Mouse (Mus musculus): ENCODE results near the gene Stat5a. TPM values are rescaled to one million over a fixed set of nuclear protein-coding genes. Genes with fewer than 3 reads are reported as not detected.

Stat5a gene
- polyA plus RNA-seq, 1 experiment from 2014 or later = 1.6 TPM

DNA sequence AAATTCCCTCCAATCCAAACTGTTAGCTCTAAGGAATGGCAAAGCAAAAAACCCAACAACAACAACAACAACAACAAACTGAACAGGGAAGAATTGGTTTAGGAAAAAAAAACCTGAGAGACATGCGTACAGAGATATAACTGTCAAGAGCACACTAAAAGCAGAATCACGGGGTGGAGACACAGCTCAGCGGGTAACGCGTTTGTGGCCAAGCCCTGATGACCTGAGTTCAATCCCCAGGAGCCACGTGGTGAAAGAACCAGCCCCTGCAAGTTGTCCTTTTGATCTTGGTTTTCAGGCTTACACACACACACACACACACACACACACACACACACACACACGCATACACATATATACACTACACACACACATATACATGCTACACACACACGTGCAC lies 40.1 kb upstream of the Stat5a start:
- H3K27ac ChIP-seq (replicated peaks; ENCODE audit: low read depth, low read length) = no peak overlapping the region
- no peak overlapping the region for H3K4me2 ChIP-seq (ENCODE audit: low read depth, low read length)
- no peaks in the 10 kb centered on the region for H3K27me3 ChIP-seq (ENCODE audit: control insufficient read depth, insufficient read depth, low read length)
- ATAC-seq (replicated peaks; ENCODE audit: insufficient number of reproducible peaks, low FRiP score, low TSS enrichment, low read depth) = no peak
- 85% methylated on average over 8 of the region's 8 CpGs for WGBS
- H3K9me3 ChIP-seq (replicated peaks; ENCODE audit: control insufficient read depth, low read length) = no peaks in the 10 kb centered on the region
- H3K9ac ChIP-seq (replicated peaks; ENCODE audit: low read length) = no peak overlapping the region
- no peaks in the 10 kb centered on the region; the same call in 1 of the 2 replicates for H3K4me1 ChIP-seq (ENCODE audit: control insufficient read depth, insufficient read depth, low read length)
- DNase-seq (ENCODE audit: low spot score) = no peak
- no peaks in the 10 kb centered on the region for H3K36me3 ChIP-seq (replicated peaks; ENCODE audit: control insufficient read depth, insufficient read depth, low read depth, low read length)
- H3K4me3 ChIP-seq (ENCODE audit: low read depth, low read length) = no peak overlapping the region

DNA sequence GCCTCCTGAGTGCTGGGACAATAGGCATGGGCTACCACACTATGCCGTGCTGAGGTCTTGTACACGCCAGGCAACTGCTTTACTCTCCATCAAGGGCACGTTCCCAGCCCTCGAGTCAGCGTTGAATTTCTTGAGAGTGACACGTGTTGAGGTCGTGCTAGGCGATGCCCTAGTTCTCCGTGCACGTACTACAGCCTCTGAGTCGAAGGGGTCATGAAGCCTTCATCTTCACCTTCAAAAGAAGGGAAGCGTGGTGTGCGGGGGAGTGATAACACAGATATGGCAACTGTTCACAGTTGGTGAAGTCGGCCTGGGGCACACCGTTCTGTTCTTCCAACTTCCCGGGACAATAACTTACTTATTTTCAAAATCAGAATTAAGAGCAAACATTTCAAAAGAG lies 39.5 kb upstream of the Stat5a start:
- H3K27me3 ChIP-seq (ENCODE audit: control insufficient read depth, insufficient read depth, low read length) = no peaks in the 10 kb centered on the region
- H3K9ac ChIP-seq (replicated peaks; ENCODE audit: low read length) = no peak overlapping the region
- WGBS = 71% methylated on average over 16 of the region's 16 CpGs
- no peak overlapping the region for H3K4me3 ChIP-seq (ENCODE audit: low read depth, low read length)
- no peaks in the 10 kb centered on the region for H3K9me3 ChIP-seq (replicated peaks; ENCODE audit: control insufficient read depth, low read length)
- no peak overlapping the region for H3K27ac ChIP-seq (replicated peaks; ENCODE audit: low read depth, low read length)
- no peaks in the 10 kb centered on the region; the same call in 1 of the 2 replicates for H3K4me1 ChIP-seq (ENCODE audit: control insufficient read depth, insufficient read depth, low read length)
- no peak for DNase-seq (ENCODE audit: low spot score)
- no peaks in the 10 kb centered on the region for H3K36me3 ChIP-seq (replicated peaks; ENCODE audit: control insufficient read depth, insufficient read depth, low read depth, low read length)
- H3K4me2 ChIP-seq (ENCODE audit: low read depth, low read length) = no peak overlapping the region
- ATAC-seq (replicated peaks; ENCODE audit: insufficient number of reproducible peaks, low FRiP score, low TSS enrichment, low read depth) = no peak

DNA sequence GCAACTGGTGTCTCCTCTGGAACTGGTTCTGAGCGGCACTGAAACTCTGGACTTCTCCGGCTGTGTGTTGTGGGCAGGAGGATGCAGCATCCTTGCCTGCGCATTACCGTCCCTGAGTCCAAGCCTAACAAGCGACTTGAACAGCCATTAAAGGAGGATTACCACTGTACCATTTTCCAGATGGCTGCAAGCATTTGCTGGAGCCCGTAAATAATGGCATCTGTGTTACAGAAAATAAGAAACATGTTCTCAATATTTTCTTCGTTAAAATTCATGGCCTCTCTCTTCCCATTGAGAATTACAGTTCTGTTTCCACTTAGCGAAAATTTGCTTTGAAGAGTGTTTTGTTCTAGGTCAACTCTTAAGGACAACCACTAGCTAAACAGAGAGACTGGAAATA lies 39.1 kb upstream of the Stat5a start:
- no peak overlapping the region for H3K4me2 ChIP-seq (ENCODE audit: low read depth, low read length)
- ATAC-seq (replicated peaks; ENCODE audit: insufficient number of reproducible peaks, low FRiP score, low TSS enrichment, low read depth) = no peak
- H3K9me3 ChIP-seq (replicated peaks; ENCODE audit: control insufficient read depth, low read length) = no peaks in the 10 kb centered on the region
- no peak overlapping the region for H3K27ac ChIP-seq (replicated peaks; ENCODE audit: low read depth, low read length)
- no peaks in the 10 kb centered on the region; the same call in 1 of the 2 replicates for H3K4me1 ChIP-seq (ENCODE audit: control insufficient read depth, insufficient read depth, low read length)
- no peaks in the 10 kb centered on the region for H3K36me3 ChIP-seq (replicated peaks; ENCODE audit: control insufficient read depth, insufficient read depth, low read depth, low read length)
- WGBS = 52% methylated on average over 8 of the region's 8 CpGs
- peak; percentile 85 for DNase-seq (ENCODE audit: low spot score)
- no peaks in the 10 kb centered on the region for H3K27me3 ChIP-seq (ENCODE audit: control insufficient read depth, insufficient read depth, low read length)
- H3K9ac ChIP-seq (replicated peaks; ENCODE audit: low read length) = no peak overlapping the region
- no peak overlapping the region for H3K4me3 ChIP-seq (ENCODE audit: low read depth, low read length)

DNA sequence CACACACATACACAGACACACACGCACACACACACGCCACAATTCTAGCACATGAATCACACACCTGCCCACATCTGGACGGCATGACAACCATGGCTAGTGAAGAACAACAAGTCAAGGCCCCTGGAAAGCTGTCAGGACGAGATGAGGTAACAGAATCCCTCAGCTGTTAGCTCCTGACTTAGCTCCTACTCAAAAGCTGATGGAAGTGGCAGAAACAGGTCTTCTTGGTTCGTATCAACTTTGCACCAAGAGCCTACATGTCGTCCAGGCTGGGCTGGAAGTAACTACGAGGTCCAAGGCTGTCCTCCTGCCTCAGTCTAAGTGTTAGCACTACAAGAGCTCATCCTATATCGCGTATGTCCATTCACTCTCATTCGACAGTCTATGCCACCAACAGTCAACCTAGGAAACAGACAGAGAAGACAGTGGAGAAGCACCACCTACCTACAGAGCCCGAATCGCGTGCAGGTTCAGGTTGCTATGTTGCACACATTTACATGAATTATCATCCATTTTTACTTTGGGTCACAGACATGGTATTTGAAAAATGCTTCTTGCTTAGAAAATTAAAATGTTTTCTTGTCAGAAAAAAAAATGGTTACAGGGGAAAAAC lies 37.4 kb upstream of the Stat5a start:
- Histone ChIP-seq H3K27ac (replicated peaks; ENCODE audit: low read depth, low read length) (no peak overlapping the region), H3K27me3 (ENCODE audit: control insufficient read depth, insufficient read depth, low read length) (no peaks in the 10 kb centered on the region), H3K4me1 (ENCODE audit: control insufficient read depth, insufficient read depth, low read length) (no peaks in the 10 kb centered on the region; the same call in 1 of the 2 replicates), H3K9ac (replicated peaks; ENCODE audit: low read length) (no peak overlapping the region), H3K36me3 (replicated peaks; ENCODE audit: control insufficient read depth, insufficient read depth, low read depth, low read length) (no peaks in the 10 kb centered on the region), H3K9me3 (replicated peaks; ENCODE audit: control insufficient read depth, low read length) (no peaks in the 10 kb centered on the region), H3K4me3 (ENCODE audit: low read depth, low read length) (no peak overlapping the region), H3K4me2 (ENCODE audit: low read depth, low read length) (no peak overlapping the region)
- ATAC-seq (replicated peaks; ENCODE audit: insufficient number of reproducible peaks, low FRiP score, low TSS enrichment, low read depth) (no peak), DNase-seq (ENCODE audit: low spot score) (no peak)
- 89% methylated on average over 13 of the region's 13 CpGs for WGBS

DNA sequence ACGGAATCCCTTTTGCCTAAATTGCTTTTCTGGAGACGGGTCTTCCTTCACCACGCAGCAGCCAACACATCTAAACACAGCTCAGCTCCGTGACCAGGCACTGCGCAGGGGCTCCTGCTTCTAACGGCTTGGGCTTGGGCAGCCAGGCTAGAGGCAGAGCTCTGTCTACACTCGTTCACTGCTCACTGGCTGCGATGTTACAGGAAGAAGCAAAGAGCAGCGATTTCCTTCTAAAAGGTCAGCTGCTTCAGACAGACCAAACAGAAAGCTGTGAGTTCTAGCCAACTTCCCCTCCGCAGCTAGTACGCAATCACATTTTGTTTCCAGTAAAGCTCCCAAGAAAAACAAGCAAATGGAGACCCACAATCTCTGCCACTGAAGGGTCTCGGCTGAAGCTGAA lies 36.8 kb upstream of the Stat5a start:
- Histone ChIP-seq H3K9me3 (replicated peaks; ENCODE audit: control insufficient read depth, low read length) (no peaks in the 10 kb centered on the region), H3K36me3 (replicated peaks; ENCODE audit: control insufficient read depth, insufficient read depth, low read depth, low read length) (no peaks in the 10 kb centered on the region), H3K9ac (replicated peaks; ENCODE audit: low read length) (0 out of 2 replicates have a peak overlapping the region, but pooled peaks have one; percentile 9), H3K4me1 (ENCODE audit: control insufficient read depth, insufficient read depth, low read length) (no peaks in the 10 kb centered on the region; the same call in 1 of the 2 replicates), H3K27me3 (ENCODE audit: control insufficient read depth, insufficient read depth, low read length) (no peaks in the 10 kb centered on the region), H3K4me3 (ENCODE audit: low read depth, low read length) (no peak overlapping the region), H3K27ac (replicated peaks; ENCODE audit: low read depth, low read length) (no peak overlapping the region), H3K4me2 (ENCODE audit: low read depth, low read length) (no peak overlapping the region)
- WGBS = 72% methylated on average over 12 of the region's 12 CpGs
- DNase-seq (ENCODE audit: low spot score) = no peak
- ATAC-seq (replicated peaks; ENCODE audit: insufficient number of reproducible peaks, low FRiP score, low TSS enrichment, low read depth) = no peak

DNA sequence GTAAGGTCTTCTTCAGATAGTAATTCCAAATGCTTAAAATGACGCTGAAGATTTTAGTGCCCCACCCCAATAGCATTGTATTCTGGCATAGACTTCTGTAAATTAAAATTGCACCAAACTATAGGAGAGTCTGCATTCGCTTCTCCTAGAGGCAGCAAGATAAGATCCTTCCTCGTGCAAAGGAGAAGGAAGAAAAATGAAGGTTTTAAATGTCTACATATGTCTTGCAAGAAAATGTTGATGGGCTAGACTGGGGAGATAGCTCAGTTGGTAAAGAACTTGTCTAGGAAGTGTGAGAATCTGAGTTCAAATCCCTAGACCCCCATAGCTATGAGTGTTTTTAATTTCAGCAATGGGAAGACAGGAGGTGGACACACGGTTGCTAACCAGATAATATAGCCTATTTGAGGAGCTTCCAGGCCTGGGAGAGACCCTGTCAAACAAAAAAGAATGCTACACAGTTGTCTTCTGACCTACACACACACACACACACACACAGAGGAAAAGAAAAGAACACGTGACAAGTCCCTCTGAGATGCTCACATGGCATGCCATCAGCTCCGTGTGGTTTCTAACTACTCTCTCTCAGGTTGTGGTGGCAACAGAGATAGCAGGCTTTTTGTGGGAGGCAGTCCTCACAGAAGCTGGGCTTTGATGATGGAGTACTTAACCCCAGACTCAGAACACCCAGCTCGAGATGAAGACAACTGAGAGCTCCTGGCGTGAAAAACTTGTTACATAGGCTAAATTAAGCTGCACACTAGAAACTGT lies 35.4 kb upstream of the Stat5a start:
- WGBS = 78% methylated on average over 8 of the region's 8 CpGs
- Histone ChIP-seq H3K4me3 (ENCODE audit: low read depth, low read length) (no peak overlapping the region), H3K27ac (replicated peaks; ENCODE audit: low read depth, low read length) (no peak overlapping the region), H3K4me2 (ENCODE audit: low read depth, low read length) (no peak overlapping the region), H3K36me3 (replicated peaks; ENCODE audit: control insufficient read depth, insufficient read depth, low read depth, low read length) (no peaks in the 10 kb centered on the region), H3K9me3 (replicated peaks; ENCODE audit: control insufficient read depth, low read length) (no peaks in the 10 kb centered on the region), H3K27me3 (ENCODE audit: control insufficient read depth, insufficient read depth, low read length) (no peaks in the 10 kb centered on the region), H3K9ac (replicated peaks; ENCODE audit: low read length) (no peak overlapping the region), H3K4me1 (ENCODE audit: control insufficient read depth, insufficient read depth, low read length) (no peaks in the 10 kb centered on the region; the same call in 1 of the 2 replicates)
- ATAC-seq (replicated peaks; ENCODE audit: insufficient number of reproducible peaks, low FRiP score, low TSS enrichment, low read depth) = no peak
- no peak for DNase-seq (ENCODE audit: low spot score)

DNA sequence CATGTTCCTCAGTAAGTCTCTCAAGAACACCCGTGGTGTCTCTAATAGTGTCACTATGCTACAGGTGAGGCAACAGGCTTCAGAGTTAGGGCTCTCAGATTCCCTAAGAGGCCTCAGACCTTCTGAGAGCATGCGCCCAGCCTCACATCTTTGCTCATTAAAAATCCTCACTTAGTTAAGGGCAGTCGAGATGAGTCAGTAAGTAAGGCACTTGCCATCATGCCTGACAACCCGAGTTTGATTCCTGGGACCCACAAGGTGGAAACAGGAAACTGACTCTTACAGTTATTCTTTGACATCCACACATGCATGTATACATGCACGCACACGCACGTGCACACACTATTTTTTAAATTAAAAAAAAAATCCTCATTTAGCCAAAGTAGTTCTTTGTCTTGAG lies 34.7 kb upstream of the Stat5a start:
- no peak overlapping the region for H3K9ac ChIP-seq (replicated peaks; ENCODE audit: low read length)
- no peaks in the 10 kb centered on the region for H3K9me3 ChIP-seq (replicated peaks; ENCODE audit: control insufficient read depth, low read length)
- H3K36me3 ChIP-seq (replicated peaks; ENCODE audit: control insufficient read depth, insufficient read depth, low read depth, low read length) = no peaks in the 10 kb centered on the region
- H3K4me1 ChIP-seq (ENCODE audit: control insufficient read depth, insufficient read depth, low read length) = no peaks in the 10 kb centered on the region; the same call in 1 of the 2 replicates
- H3K27ac ChIP-seq (replicated peaks; ENCODE audit: low read depth, low read length) = no peak overlapping the region
- no peaks in the 10 kb centered on the region for H3K27me3 ChIP-seq (ENCODE audit: control insufficient read depth, insufficient read depth, low read length)
- DNase-seq (ENCODE audit: low spot score) (no peak), ATAC-seq (replicated peaks; ENCODE audit: insufficient number of reproducible peaks, low FRiP score, low TSS enrichment, low read depth) (no peak)
- no peak overlapping the region for H3K4me2 ChIP-seq (ENCODE audit: low read depth, low read length)
- no peak overlapping the region for H3K4me3 ChIP-seq (ENCODE audit: low read depth, low read length)
- WGBS = 84% methylated on average over 7 of the region's 7 CpGs

DNA sequence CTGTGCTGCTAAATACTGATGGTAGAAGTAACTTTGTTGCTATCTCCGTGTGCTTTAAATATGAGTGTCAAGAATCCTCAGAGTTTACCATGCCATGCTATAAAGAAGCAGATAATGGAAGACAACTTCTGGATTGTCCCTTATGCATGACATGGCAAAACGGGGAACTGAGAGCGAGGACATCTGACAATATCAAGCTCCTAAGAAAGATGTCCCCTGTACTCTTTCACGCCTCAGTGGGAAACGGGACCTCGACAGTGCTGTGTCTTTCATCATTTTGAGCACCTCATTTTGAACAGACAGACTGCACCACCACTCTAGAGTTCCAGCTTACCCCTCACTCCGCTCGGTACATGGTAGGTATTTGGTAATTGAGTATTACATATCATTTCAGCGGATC lies 33.7 kb upstream of the Stat5a start:
- Histone ChIP-seq H3K4me3 (ENCODE audit: low read depth, low read length) (no peak overlapping the region), H3K36me3 (replicated peaks; ENCODE audit: control insufficient read depth, insufficient read depth, low read depth, low read length) (no peaks in the 10 kb centered on the region), H3K27me3 (ENCODE audit: control insufficient read depth, insufficient read depth, low read length) (no peaks in the 10 kb centered on the region), H3K9me3 (replicated peaks; ENCODE audit: control insufficient read depth, low read length) (no peaks in the 10 kb centered on the region), H3K9ac (replicated peaks; ENCODE audit: low read length) (no peak overlapping the region), H3K4me2 (ENCODE audit: low read depth, low read length) (no peak overlapping the region), H3K27ac (replicated peaks; ENCODE audit: low read depth, low read length) (no peak overlapping the region), H3K4me1 (ENCODE audit: control insufficient read depth, insufficient read depth, low read length) (no peaks in the 10 kb centered on the region; the same call in 1 of the 2 replicates)
- WGBS = 91% methylated on average over 9 of the region's 9 CpGs
- no peak for ATAC-seq (replicated peaks; ENCODE audit: insufficient number of reproducible peaks, low FRiP score, low TSS enrichment, low read depth)
- no peak for DNase-seq (ENCODE audit: low spot score)

Data from embryonic facial prominence, embryonic 11.5 days (tissue).